Mouse (Mus musculus) gastrocnemius, postnatal 14 days (tissue): Measurements from ENCODE around the gene Phf19. TPM values are rescaled to one million over a fixed set of nuclear protein-coding genes. Genes with fewer than 3 reads are reported as not detected.

Experiments
- DNase-seq: peaks from one replicate; pipeline ENCODE4 v3.0.0; 2021; ENCODE audit warnings: mixed read lengths
- intact Hi-C: fragments of 180-260 bp; cut with DNase I; formaldehyde crosslinking; loops from one replicate; pipeline ENCODE4 v1.15.1; 2025; ENCODE audit warnings: low total_unique reads
- total RNA-seq, 2 experiments: library from RNA; stranded (reverse); gene quantifications; 2 replicates each; pipeline ENCODE4 v1.2.3; 2021

Gene Phf19
- total RNA-seq, 2 experiments from 2014 or later = 1.7 to 2.1 TPM

DNA sequence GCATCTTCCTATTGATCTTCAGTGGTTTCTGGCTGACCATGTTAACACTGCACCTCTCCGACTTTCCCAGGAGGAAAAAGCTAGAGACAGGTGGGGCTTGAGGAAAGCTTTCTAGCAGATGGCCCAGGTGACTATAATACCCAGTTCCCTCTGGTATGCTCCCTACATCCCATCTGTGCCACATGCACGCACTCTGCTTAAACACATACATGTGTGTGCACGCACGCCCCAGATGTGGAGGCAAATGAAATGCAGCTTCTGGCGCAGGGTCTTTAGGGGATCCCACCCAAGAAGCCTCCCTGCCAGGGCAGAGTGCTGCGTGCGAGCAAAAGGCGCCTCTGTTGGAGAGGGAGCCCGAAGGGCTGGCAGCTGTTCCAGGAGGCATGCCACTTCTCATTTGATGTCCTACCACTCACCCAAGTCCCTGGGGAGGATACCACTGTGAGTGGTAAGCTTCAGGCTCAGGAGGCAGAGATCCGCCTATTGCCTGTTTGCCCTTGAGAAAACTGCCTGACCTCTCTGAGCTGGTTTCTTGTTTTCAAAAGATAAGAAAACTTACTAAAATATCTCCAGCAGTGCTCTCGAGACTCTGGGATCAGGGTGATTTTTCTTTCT lies 27.3 kb upstream of the Phf19 start:
- no peak for DNase-seq
- intact Hi-C loops = no loop called here

DNA sequence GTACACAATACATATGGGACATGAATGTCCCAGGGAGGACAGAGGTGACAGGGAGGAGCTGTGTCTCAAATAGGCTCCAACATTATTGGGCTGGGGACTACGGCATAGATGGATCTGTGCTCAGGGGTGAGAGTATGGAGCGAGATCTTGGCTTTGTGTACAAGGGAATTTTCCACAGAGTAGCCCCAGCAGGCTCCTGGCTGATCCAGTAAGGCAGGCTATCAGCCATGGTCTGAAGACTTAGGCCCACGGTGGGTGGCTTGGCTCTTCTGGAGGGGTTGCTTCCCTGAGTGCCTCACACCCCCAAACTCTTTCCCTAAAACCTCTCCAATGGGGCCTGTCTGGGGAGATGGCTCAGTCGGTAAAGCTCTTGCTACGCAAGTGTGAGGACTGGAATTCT lies 26.4 kb upstream of the Phf19 start:
- DNase-seq = no peak
- intact Hi-C loops = no loop called here

DNA sequence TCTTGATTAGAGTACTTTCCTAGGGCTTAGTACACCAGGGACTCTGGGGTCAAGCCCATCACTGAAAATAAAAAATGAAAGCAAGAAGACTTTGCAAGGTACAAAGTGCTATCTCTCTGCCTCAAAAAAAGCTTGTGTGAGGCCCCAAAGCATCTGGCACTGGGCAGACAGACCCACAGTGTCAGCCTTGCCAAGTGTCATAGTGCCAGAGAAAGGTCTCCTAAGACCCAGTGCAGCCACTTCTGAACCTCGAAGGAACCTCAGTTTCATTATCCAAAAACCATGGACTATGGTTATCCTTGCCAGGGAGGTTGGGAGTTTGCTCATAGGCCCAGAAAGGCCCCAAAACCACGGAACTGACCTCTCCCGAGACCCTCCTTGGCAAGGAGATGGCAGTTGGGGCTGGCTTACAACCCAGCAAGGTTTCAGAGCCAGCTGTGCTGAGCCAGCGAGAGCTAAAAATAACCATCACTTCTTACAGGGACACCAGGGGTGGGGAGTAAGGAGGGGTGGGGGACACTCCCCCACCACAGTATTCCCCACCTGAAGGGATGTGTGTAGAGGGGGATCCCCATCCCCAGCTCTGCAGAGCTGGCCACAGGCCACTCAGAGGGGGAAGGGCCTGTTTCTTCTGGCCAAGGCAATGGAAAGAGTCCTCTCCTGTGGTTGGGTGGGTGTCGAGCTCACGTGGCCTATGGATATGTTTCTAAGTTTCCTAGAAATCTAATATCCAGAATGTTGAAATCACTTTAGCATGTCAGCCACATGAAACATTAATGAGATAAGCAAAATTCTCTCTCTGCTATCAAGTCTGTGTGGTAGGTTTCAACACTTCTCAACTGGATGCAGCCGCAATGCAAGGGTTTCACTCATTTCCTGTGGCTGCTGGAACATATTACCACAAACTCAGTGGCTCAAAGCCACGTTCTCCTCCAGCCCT lies 24.7 kb upstream of the Phf19 start:
- DNase-seq = peak; percentile 27
- intact Hi-C loops = no loop called here

DNA sequence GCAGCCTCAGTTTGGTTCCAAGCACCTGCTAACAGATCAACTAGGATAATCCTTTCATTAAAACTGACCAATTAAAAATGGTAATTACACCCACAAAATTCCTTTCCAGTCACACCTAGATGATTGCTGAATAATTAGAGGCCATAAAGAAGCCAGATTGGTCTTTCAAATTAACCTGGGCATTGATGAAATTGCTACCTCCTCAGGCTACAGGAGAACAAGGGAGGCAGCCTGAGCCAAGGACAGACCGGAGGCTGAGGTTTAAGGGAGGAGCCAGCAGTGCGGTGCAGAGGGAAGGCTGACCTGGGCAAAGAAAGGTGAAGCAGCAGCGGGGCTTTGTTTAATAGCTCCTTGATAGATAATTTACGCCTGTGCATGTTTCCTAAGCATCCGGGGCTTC lies 23.6 kb upstream of the Phf19 start:
- intact Hi-C loops = no loop called here

DNA sequence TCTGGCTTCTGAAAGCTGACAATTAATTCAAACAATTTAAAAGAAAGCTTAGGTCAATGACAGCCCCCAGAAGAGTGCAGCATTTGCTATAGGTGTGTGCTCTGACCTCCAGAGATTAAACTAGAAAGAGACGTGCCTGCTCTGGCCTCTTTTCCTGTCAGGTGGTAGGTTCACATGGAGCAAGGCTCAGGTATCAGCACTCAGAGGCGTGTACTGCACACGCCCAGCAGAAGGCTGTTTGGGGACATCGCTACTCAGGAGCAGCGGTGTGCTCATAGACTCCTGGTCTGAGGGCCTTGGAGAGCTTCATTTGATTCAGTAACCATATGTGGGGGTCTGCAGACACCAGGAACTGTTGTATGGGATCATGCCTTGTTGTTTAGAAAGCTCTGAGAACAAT lies 13.5 kb upstream of the Phf19 start:
- no peak for DNase-seq

More for the DNA sequence above, 23.6 kb upstream of the Phf19 start:
- no peak for DNase-seq

DNA sequence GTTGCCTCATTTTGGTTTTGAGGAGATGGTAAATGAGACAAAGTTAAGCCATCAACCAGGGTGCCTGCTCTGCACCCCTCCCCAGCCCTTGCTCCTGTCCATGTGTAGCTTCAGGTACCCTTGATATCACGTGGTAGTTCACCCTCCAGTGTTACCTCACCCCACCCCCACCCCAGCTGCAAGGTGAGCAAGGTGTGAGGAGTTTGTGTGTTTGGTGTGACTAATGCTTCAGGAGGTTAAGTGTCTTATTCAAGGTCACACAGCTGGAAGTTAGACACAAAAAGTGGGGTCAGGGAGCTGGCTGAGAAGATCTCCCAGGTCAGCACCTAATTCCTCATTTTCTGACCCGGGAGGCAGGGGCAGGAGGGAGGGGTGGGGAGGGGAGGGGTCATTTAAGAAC lies 8.9 kb upstream of the Phf19 start:
- intact Hi-C loops = no loop called here
- no peak for DNase-seq

More for the DNA sequence above, 13.5 kb upstream of the Phf19 start:
- intact Hi-C loops = no loop called here

DNA sequence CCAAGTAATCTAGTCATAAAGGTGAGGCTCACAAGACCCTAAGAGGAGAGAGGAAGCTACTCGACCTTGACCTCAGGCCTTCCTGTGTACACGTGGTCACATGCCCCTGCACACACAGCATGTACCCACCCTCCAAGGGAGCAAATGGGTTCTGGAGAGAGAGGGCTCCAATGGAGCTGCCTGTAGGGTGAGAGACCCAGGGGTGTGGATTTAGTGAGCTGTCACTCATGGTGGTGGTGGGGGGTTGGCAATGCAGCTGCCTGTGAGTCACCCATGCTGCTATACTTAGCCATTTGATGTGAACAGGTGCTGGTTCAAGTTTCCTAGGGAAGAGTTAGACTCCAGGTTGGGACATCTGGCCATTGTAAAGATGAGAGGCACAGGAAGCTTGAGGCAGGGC lies 6.3 kb upstream of the Phf19 start:
- DNase-seq = no peak
- intact Hi-C loops = no loop called here

GRCm38 (mm10) chr2:34915103-34915502 lies 1.3 kb upstream of the Phf19 start:
- intact Hi-C loops = no loop called here

DNA sequence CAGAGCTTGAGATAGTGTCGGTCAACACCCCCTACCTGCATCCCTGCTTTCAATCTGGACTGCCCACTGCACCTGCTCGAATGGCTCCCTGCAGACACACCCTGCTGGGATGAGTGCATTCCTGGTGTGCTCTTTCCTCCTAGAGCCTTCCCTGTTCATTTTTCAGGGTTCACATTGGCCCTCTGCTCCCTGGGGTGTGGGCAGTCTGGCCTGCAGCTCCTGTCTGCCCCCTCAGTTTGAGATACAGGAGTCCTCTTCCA lies 927 bp upstream of the Phf19 start:
- intact Hi-C loops = no loop called here
- no peak for DNase-seq

More at GRCm38 (mm10) chr2:34915103-34915502, 1.3 kb upstream of the Phf19 start:
- DNase-seq = no peak

DNA sequence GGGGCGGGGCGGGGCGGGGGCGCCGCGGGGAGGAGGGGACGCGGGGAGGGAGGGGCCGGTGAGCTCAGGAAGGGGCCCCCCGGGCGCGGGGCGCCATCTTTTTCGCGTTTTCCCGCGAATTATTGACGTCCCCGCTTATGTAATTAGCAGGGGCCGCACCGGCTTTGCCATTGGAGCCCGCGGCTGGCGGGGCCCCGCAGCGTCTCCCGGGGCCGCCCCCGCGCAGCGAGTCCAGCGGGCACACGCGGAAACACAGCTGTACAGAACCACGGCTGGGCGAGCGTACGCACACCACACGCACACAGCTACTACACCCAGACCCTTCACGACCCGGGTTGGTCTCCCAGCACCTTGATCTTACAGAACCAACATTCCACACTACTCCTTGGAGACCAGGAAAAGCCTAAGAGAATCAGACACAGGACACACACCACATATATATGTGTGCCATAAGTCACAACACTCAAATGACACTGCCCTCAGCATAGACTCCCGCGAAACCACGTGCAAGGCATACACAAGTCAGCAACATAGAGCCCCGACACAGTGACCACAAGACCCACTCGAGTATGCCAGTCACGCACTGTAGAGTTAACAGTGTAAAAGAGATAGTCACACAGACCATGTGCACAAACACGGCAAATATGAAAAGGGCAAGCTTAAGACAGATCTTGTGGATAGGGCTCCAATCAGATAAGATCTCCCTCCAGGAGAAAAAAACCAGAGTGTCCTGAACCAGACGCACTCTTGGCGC lies 420 bp upstream of the Phf19 start:
- intact Hi-C loops = no loop called here
- DNase-seq = peak; percentile 26

DNA sequence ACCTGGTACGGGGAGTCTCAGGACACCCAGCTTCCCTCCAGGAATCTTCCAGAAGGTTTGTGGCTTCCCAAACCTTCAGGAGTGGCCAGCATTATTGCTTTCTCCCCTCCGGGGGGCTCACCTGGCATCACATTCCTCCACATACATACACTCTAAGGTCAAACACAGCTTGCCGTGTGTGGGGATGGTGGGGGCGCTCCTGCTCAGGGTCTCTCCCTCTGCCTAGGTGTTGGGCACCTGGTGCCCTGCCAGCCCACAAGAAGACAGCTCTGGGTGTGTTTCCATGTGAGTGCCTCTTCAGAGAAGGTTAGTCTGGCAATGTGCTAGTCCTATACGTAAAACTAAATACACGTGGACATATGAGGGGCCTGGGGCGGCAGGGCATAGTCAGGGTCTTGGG lies 1.2 kb downstream of the Phf19 start:
- intact Hi-C loops = no loop called here
- no peak for DNase-seq

GRCm38 (mm10) chr2:34911871-34912270 lies 2.0 kb downstream of the Phf19 start:
- no peak for DNase-seq
- intact Hi-C loops = no loop called here

GRCm38 (mm10) chr2:34909719-34910118 lies 4.1 kb downstream of the Phf19 start:
- no peak for DNase-seq
- intact Hi-C loops = no loop called here

DNA sequence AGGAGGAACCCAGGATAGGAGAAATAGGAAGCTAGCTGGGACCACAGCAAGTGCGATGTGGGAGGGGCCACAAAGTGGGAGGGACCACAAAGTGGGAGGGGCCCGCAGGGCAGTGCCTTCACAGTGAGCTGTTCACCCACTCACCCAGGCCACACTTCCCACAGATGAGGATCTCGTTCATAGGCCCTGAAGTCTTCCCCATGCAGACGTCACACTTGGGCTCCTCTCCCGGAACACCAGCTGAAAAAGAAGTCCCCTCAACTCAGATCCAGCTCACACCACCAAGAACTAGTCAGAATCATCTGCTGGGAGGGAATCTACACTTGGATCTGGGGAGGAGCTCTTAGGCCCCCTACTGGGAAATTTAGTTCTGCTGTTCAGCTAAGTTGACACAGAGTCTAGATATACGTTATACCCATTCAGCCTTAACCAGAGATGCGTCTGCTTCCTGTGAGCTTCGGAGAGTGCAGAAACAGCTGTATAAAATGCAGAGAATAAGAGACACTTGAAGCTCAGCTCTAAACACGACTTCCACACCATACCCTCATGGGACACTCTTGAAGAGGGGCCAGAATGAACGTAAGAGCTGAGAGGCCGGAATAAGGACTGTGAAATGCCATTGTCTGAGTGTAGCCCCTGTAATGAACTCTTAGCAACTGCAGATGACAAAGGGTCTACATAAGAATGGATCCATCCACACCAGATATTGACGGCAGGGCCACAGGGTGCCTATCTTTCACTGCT lies 6.8 kb downstream of the Phf19 start:
- intact Hi-C loops = no loop called here
- peak; percentile 84 for DNase-seq

GRCm38 (mm10) chr2:34906426-34906825 lies 7.4 kb downstream of the Phf19 start:
- no peak for DNase-seq
- intact Hi-C loops = no loop called here

- intact Hi-C loops = no loop called here
- peak; percentile 99 for DNase-seq
Measured at GRCm38 (mm10) chr2:34904849-34905542, 8.8 kb downstream of the Phf19 start.

DNA sequence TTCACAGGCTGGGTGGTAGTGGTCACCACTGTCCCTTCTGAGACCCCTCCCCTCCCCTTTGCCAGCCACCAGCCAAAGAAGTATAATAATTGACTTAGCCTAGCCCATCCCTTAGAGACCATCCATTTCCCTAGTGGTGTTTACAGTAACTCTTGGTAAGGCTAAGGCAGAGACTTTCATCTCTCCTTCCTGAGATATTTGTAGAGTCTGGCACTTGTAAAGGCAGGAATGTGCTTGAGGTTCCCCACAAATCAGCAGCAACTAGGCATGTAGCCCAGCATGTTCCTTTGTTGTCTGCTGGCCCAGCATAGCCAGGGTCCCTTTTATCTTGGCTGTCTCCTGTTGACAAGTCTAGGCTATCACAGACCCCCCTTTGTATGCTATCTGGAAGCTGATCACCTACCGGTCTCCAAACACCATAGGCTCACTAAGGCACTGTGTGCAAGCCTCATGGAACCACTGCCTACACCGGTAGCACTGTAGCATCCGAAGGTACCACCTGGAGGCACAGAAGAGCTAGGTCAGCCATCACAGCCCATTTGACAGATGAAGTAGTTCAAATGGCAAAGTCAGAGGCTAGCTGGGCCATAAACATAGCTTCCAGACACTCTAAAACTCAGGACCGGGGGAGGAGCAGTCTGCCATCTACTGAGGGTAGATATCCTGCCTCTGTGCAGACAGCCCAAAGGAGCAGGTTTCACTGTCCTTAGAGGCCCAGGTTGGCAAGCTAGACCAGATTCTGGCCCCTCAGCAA lies 10.0 kb downstream of the Phf19 start:
- DNase-seq = no peak
- intact Hi-C loops = no loop called here

GRCm38 (mm10) chr2:34903191-34903590 lies 10.6 kb downstream of the Phf19 start:
- no peak for DNase-seq
- intact Hi-C loops = no loop called here

GRCm38 (mm10) chr2:34902731-34903130 lies 11.1 kb downstream of the Phf19 start:
- intact Hi-C loops = no loop called here
- DNase-seq = no peak
